Mouse (Mus musculus) olfactory bulb, adult 2 months (tissue): Measurements from ENCODE around the gene Akap1.

ENCODE experiments used
- CTCF ChIP-seq: fragments of 200-500 bp; IDR thresholded peaks from 2 replicates; pipeline ENCODE4 v1.5.1; 2012; ENCODE audit warnings: low read depth, mild to moderate bottlenecking, low read length, moderate library complexity; ENCODE audit not compliant: insufficient read depth
- POLR2A ChIP-seq: fragments of 200-500 bp; IDR thresholded peaks from 2 replicates; pipeline ENCODE4 v1.6.1; 2012; ENCODE audit warnings: mild to moderate bottlenecking, low read depth, low read length, moderate library complexity; ENCODE audit not compliant: insufficient read depth

DNA sequence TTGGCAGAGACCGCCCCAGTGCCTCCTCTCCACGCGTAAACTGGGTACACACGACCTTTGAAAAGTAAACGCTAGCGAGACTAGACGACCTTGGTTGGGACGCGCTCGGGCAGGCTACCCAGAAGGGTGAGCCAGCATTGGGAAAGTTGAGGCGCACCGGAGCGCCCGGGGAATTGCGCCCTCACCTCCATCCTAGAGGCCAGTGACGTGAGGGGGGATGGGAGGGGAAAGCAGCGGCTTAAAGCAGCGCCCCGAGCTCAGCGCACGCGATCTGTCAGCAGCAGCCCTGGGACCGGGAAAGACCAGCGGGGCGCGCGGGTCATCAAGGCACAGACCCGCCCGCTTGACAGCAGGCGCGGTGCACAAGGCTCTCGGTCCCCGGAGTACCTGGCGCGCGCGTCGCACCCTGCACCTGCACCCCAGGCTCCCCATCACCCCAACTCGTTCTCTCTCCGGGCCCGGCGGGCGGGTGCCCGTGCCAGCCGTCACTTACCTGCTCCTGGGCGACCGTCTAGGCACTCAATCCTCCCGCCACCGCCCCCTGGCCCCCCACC is 405 bp downstream of the Akap1 start:
- TF ChIP-seq CTCF (no peak), POLR2A (no peak)
